Mouse (Mus musculus) right cerebral cortex, postnatal 25 days (tissue): ENCODE measurements around the gene Syn3.
"Not testable (repeated sequence)": the region's sequence is repeated elsewhere in the genome, so short reads cannot be mapped to it uniquely, and the experiment has no call there.

Source experiments
- DNase-seq: peaks from one replicate; pipeline ENCODE4 v3.0.0; 2022

The Syn3 gene

GRCm38 (mm10) chr10:86074134-86074533, 424.6 kb downstream of the Syn3 start:
- no peak for DNase-seq

GRCm38 (mm10) chr10:86070751-86071150, 427.9 kb downstream of the Syn3 start:
- DNase-seq: no peak

- DNase-seq: no peak
Measured at GRCm38 (mm10) chr10:86069341-86069740, 429.4 kb downstream of the Syn3 start.

GRCm38 (mm10) chr10:86067911-86068310, 430.8 kb downstream of the Syn3 start:
- DNase-seq: no peak

- no peak for DNase-seq
Measured at GRCm38 (mm10) chr10:86066651-86067050, 432.0 kb downstream of the Syn3 start.

- no peak for DNase-seq
Measured at GRCm38 (mm10) chr10:86065661-86066060, 433.0 kb downstream of the Syn3 start.

- peak; percentile 57 for DNase-seq
Measured at GRCm38 (mm10) chr10:86064937-86065336, 433.8 kb downstream of the Syn3 start.

GRCm38 (mm10) chr10:86063018-86063384, 435.7 kb downstream of the Syn3 start:
- DNase-seq: no peak

- no peak for DNase-seq
Measured at GRCm38 (mm10) chr10:86062261-86063017, 436.3 kb downstream of the Syn3 start.

GRCm38 (mm10) chr10:86060267-86060666, 438.4 kb downstream of the Syn3 start:
- no peak for DNase-seq

GRCm38 (mm10) chr10:86057712-86058111, 441.0 kb downstream of the Syn3 start:
- no peak for DNase-seq

GRCm38 (mm10) chr10:86057286-86057685, 441.4 kb downstream of the Syn3 start:
- no peak for DNase-seq

- DNase-seq: no peak
Measured at GRCm38 (mm10) chr10:86056297-86056903, 442.3 kb downstream of the Syn3 start.

GRCm38 (mm10) chr10:86052818-86053522, 445.7 kb downstream of the Syn3 start:
- no peak for DNase-seq

GRCm38 (mm10) chr10:86050522-86050921, 448.2 kb downstream of the Syn3 start:
- no peak for DNase-seq

GRCm38 (mm10) chr10:86047786-86048185, 450.9 kb downstream of the Syn3 start:
- DNase-seq: no peak

- no peak for DNase-seq
Measured at GRCm38 (mm10) chr10:86046371-86046770, 452.3 kb downstream of the Syn3 start.

- DNase-seq: no peak
Measured at GRCm38 (mm10) chr10:86044066-86044465, 454.6 kb downstream of the Syn3 start.

- no peak for DNase-seq
Measured at GRCm38 (mm10) chr10:86043651-86044050, 455.0 kb downstream of the Syn3 start.

- DNase-seq: no peak
Measured at GRCm38 (mm10) chr10:86034007-86034728, 464.5 kb downstream of the Syn3 start.

- DNase-seq: no peak
Measured at GRCm38 (mm10) chr10:86032517-86032916, 466.2 kb downstream of the Syn3 start.

GRCm38 (mm10) chr10:86030743-86031142, 468.0 kb downstream of the Syn3 start:
- DNase-seq: no peak

- DNase-seq: not testable (repeated sequence)
Measured at GRCm38 (mm10) chr10:86026807-86027206, 471.9 kb downstream of the Syn3 start.
